Mouse (Mus musculus) stomach, embryonic 16.5 days (tissue): Measurements from ENCODE around the gene Oma1. TPM values are rescaled to one million over a fixed set of nuclear protein-coding genes. Genes with fewer than 3 reads are reported as not detected.

Source experiments
- ATAC-seq: fragments of 200-750 bp; cut with Nextera tagmentation; 2 replicates; pipeline ENCODE4 v1.8.0; 2017; ENCODE audit warnings: moderate number of reproducible peaks, moderate TSS enrichment; ENCODE audit not compliant: insufficient read depth, low FRiP score
- H3K27ac ChIP-seq: fragments of 300-500 bp; sonication (generic); 2 replicates; pipeline ENCODE4 v1.5.1; 2014; ENCODE audit warnings: low read length
- H3K27me3 ChIP-seq: fragments of 300-500 bp; sonication (generic); 2 replicates; pipeline ENCODE4 v1.6.1; 2014; ENCODE audit warnings: low read length, control low read depth, mixed read lengths; ENCODE audit not compliant: control insufficient read depth, insufficient read depth
- H3K36me3 ChIP-seq: fragments of 300-500 bp; sonication (generic); 2 replicates; pipeline ENCODE4 v1.6.1; 2014; ENCODE audit warnings: low read length; ENCODE audit not compliant: control insufficient read depth, insufficient read depth
- H3K4me1 ChIP-seq: fragments of 300-500 bp; sonication (generic); 2 replicates; pipeline ENCODE4 v1.6.1; 2014; ENCODE audit warnings: low read length, control low read depth, mixed read lengths; ENCODE audit not compliant: control insufficient read depth, insufficient read depth
- H3K4me2 ChIP-seq: fragments of 300-500 bp; sonication (generic); 2 replicates; pipeline ENCODE4 v1.6.1; 2014; ENCODE audit warnings: low read depth, low read length, mixed read lengths
- H3K4me3 ChIP-seq: fragments of 300-500 bp; sonication (generic); replicated peaks from 2 replicates; pipeline ENCODE4 v1.5.1; 2014; ENCODE audit warnings: mild to moderate bottlenecking, low read length
- H3K9ac ChIP-seq: fragments of 300-500 bp; sonication (generic); 2 replicates; pipeline ENCODE4 v1.6.1; 2014; ENCODE audit warnings: low read length
- H3K9me3 ChIP-seq: fragments of 300-500 bp; sonication (generic); replicated peaks from 2 replicates; pipeline ENCODE4 v1.6.1; 2016; ENCODE audit warnings: low read length, control low read depth; ENCODE audit not compliant: control insufficient read depth
- WGBS: fragments of 180-500 bp; shearing (Covaris S2); extraction: QIAGEN DNeasy Blood & Tissue Kit; methylation state at CpG from one replicate; pipeline ENCODE4 v1.1.7; 2014; 5-methylcytosine and 5-hydroxymethylcytosine counted together
- polyA plus RNA-seq: library from polyadenylated mRNA; unstranded; fragments of >200 nt; fragmentation: Nextera tagmentation; extraction: Ambion mirVana; gene quantifications from 2 replicates; pipeline ENCODE4 v1.2.1, GENCODE M21; 2015

Oma1 gene
- polyA plus RNA-seq, 1 experiment from 2014 or later: 24.2 TPM

GRCm38 (mm10) chr4:103387292-103387691 is 73.7 kb downstream of the Oma1 start:
- H3K4me3 ChIP-seq: no peak overlapping the region
- WGBS: 74% methylated on average over 3 of the region's 3 CpGs
- H3K36me3 ChIP-seq: no peaks in the 10 kb centered on the region
- no peak overlapping the region for H3K4me2 ChIP-seq
- H3K27ac ChIP-seq: no peak overlapping the region
- H3K9ac ChIP-seq: no peak overlapping the region
- no peak for ATAC-seq
- H3K9me3 ChIP-seq: no peaks in the 10 kb centered on the region
- H3K27me3 ChIP-seq: no peaks in the 10 kb centered on the region
- no peaks in the 10 kb centered on the region for H3K4me1 ChIP-seq

DNA sequence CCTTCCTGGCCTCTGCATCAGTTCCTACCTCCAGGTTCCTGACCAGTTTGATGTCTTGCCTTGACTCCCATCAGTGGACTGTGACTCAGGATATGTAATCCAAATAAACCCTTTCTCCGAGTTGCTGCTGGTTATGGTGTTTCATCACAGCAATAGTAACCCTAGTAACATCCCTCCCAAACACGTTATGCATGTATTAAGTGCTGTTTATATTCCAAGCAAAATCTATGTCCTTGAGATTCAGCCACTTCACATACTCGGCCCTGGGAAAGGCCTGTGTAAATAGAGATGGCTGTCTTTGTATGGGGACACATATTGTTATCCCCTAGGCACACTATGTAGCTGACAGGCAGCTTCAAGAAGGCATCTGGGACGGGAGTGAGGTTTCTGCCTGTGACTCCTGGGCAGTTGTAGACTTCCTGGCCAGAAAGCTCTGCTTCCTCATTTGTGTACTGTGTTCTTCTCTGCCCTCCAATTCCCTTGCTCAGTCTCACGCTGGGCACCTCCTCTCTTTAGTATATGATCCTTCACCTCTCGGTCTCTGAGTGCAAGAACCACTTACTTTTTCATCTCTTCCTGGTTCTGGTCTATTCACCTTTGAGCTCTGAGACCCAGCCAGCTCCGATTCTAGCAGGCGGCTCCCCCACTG is 75.0 kb downstream of the Oma1 start:
- Histone ChIP-seq H3K4me3 (no peak overlapping the region), H3K36me3 (no peaks in the 10 kb centered on the region), H3K27ac (no peak overlapping the region), H3K27me3 (no peaks in the 10 kb centered on the region), H3K9ac (no peak overlapping the region), H3K4me2 (no peak overlapping the region), H3K4me1 (no peaks in the 10 kb centered on the region), H3K9me3 (no peaks in the 10 kb centered on the region)
- ATAC-seq: no peak
- 63% methylated on average over 8 of the region's 8 CpGs for WGBS

- Histone ChIP-seq H3K4me3 (no peak overlapping the region), H3K9ac (no peak overlapping the region), H3K4me2 (no peak overlapping the region), H3K36me3 (no peaks in the 10 kb centered on the region), H3K9me3 (no peaks in the 10 kb centered on the region), H3K27me3 (no peaks in the 10 kb centered on the region), H3K4me1 (no peaks in the 10 kb centered on the region), H3K27ac (no peak overlapping the region)
- ATAC-seq: no peak
- 40% methylated on average over 3 of the region's 3 CpGs for WGBS
These were observed 76.0 kb downstream of the Oma1 start for GRCm38 (mm10) chr4:103389583-103389982.

GRCm38 (mm10) chr4:103390499-103390898 is 76.9 kb downstream of the Oma1 start:
- Histone ChIP-seq H3K27ac (no peak overlapping the region), H3K9ac (no peak overlapping the region), H3K4me3 (no peak overlapping the region), H3K27me3 (no peaks in the 10 kb centered on the region), H3K9me3 (no peaks in the 10 kb centered on the region), H3K4me2 (no peak overlapping the region), H3K4me1 (no peaks in the 10 kb centered on the region), H3K36me3 (no peaks in the 10 kb centered on the region)
- no peak for ATAC-seq
- WGBS: 57% methylated on average over 2 of the region's 2 CpGs

- 88% methylated on average over 4 of the region's 4 CpGs for WGBS
- no peak overlapping the region for H3K27ac ChIP-seq
- H3K9me3 ChIP-seq: no peaks in the 10 kb centered on the region
- H3K9ac ChIP-seq: no peak overlapping the region
- no peak for ATAC-seq
- H3K27me3 ChIP-seq: no peaks in the 10 kb centered on the region
- no peak overlapping the region for H3K4me2 ChIP-seq
- H3K4me1 ChIP-seq: no peaks in the 10 kb centered on the region
- no peaks in the 10 kb centered on the region for H3K36me3 ChIP-seq
- no peak overlapping the region for H3K4me3 ChIP-seq
These were observed 81.5 kb downstream of the Oma1 start for GRCm38 (mm10) chr4:103395066-103395465.

GRCm38 (mm10) chr4:103395905-103396304 is 82.3 kb downstream of the Oma1 start:
- H3K9ac ChIP-seq: no peak overlapping the region
- ATAC-seq: no peak
- H3K27me3 ChIP-seq: no peaks in the 10 kb centered on the region
- H3K36me3 ChIP-seq: no peaks in the 10 kb centered on the region
- WGBS: 63% methylated on average over 9 of the region's 9 CpGs
- H3K4me3 ChIP-seq: no peak overlapping the region
- no peak overlapping the region for H3K4me2 ChIP-seq
- no peaks in the 10 kb centered on the region for H3K9me3 ChIP-seq
- no peaks in the 10 kb centered on the region for H3K4me1 ChIP-seq
- H3K27ac ChIP-seq: no peak overlapping the region

DNA sequence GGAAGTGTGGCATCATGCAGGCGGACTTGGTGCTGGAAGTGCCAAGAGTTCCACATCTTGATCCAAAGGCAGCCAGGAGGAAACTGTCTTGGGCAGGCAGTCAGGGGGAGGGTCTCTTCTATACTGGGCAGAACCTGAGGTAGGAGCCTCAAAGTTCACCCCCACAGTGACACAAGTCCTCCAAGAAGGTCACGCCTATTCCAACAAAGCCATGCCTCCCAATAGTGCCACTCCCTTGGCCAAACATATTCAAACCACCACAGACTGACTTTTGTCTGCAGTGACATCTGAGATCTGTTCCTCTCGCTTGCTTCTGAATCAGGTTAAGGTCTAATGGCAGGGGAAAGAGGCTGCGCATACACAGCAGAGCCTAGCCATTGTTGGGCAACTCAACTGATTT is 83.3 kb downstream of the Oma1 start:
- 82% methylated on average over 4 of the region's 4 CpGs for WGBS

GRCm38 (mm10) chr4:103402581-103402980 is 89.0 kb downstream of the Oma1 start:
- Histone ChIP-seq H3K4me1 (no peaks in the 10 kb centered on the region), H3K4me3 (no peak overlapping the region), H3K9ac (no peak overlapping the region), H3K36me3 (no peaks in the 10 kb centered on the region), H3K4me2 (no peak overlapping the region), H3K27ac (no peak overlapping the region), H3K27me3 (no peaks in the 10 kb centered on the region), H3K9me3 (no peaks in the 10 kb centered on the region)
- ATAC-seq: no peak
- 68% methylated on average over 4 of the region's 4 CpGs for WGBS

More for the DNA sequence above, 83.3 kb downstream of the Oma1 start:
- Histone ChIP-seq H3K9me3 (no peaks in the 10 kb centered on the region), H3K4me1 (no peaks in the 10 kb centered on the region), H3K27me3 (no peaks in the 10 kb centered on the region), H3K27ac (no peak overlapping the region), H3K4me3 (no peak overlapping the region), H3K36me3 (no peaks in the 10 kb centered on the region), H3K4me2 (no peak overlapping the region), H3K9ac (no peak overlapping the region)
- ATAC-seq: no peak

GRCm38 (mm10) chr4:103405321-103405720 is 91.7 kb downstream of the Oma1 start:
- 65% methylated on average over 3 of the region's 3 CpGs for WGBS
- no peak for ATAC-seq
- Histone ChIP-seq H3K27me3 (no peaks in the 10 kb centered on the region), H3K4me2 (no peak overlapping the region), H3K9me3 (no peaks in the 10 kb centered on the region), H3K36me3 (no peaks in the 10 kb centered on the region), H3K9ac (no peak overlapping the region), H3K4me1 (no peaks in the 10 kb centered on the region), H3K27ac (no peak overlapping the region), H3K4me3 (no peak overlapping the region)
